Mouse (Mus musculus) megakaryocyte progenitor cell, adult 5-6 weeks (primary cell): ENCODE data around the gene Lnpep. TPM values are rescaled to one million over a fixed set of nuclear protein-coding genes. Genes with fewer than 3 reads are reported as not detected.
"Not testable (repeated sequence)": the region's sequence is repeated elsewhere in the genome, so short reads cannot be mapped to it uniquely, and the experiment has no call there.

Experiments
- ATAC-seq: replicated peaks from 2 replicates; pipeline ENCODE4 v1.8.0; 2016; ENCODE audit warnings: mild to moderate bottlenecking, moderate TSS enrichment, inconsistent platforms; ENCODE audit not compliant: poor library complexity
- total RNA-seq, 2 experiments: library from RNA; stranded (forward) in 1 of 2; stranded (reverse) in 1 of 2; fragments of 157-497, 149-512 nt in 1 of 2; fragments of 200-1000 nt in 1 of 2; gene quantifications; 2 replicates each; pipeline versions ENCODE4 v1.2.3 to v1.2.4; 2015 to 2017

Gene Lnpep
- total RNA-seq, 2 experiments from 2014 or later, result 40.0 to 70.8 TPM

- no peak for ATAC-seq
Observed at GRCm38 (mm10) chr17:17498848-17499247, 126.0 kb downstream of the Lnpep start.

- no peak for ATAC-seq
Observed at GRCm38 (mm10) chr17:17496730-17497129, 128.1 kb downstream of the Lnpep start.

DNA sequence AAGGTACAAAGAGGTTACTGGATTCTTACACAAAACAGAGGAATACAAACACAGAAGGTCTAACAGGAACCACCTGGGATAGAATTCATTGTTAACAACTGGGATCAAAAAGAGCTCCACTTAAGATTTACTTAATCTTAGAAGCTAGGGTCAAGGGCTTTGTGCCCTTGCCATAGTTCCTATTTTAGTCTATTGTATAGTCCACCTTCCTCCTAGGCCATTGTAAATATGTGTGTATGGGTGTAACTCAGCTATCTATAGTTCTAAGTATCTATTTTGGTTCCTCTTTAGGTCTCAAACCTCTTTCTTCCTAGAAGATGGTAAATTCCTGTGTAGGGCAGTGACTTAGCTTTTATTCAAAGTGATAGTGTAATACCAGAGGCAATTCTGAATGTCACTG, 128.6 kb downstream of the Lnpep start:
- not testable (repeated sequence) for ATAC-seq

GRCm38 (mm10) chr17:17492116-17492515, 132.7 kb downstream of the Lnpep start:
- no peak for ATAC-seq

GRCm38 (mm10) chr17:17491622-17492001, 133.2 kb downstream of the Lnpep start:
- ATAC-seq, result no peak

DNA sequence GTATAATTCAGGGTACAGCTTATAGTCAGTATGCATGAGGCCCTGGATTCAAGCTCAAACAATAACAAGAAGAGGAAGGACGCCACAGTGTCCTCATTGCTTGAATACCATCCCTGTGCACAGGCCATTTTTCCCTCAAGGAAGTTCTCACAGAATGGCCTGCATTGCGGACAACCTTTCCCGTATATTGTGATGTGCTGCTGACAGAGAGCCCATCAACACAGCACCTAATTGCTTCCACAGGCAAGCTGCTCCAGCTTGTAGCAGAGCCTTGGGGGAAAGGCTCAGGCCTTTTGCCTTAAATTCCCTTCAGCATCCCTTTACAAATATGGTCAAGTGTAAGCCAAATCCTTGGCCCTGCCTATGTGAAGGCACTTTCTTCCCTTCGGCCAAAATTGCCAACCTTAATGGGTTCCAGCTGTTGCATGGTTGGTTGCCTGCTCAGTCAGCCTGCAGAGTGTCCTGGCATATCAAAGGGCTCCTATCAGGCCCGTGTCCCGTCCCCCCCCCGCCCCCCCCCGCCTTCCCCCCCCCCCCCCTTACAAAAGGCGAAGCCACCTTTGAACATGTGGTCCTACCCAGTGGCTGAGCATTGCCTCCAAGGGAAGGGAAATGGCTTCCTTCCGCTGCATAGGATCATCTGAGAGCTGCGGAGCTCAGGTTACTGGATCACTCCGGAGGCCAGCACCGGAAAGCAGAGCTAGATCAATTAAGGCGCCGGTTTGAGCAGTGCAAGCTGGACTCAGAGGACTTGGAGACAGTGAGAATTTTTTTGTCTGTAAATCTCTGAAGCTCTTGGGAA, 133.8 kb downstream of the Lnpep start:
- no peak for ATAC-seq

DNA sequence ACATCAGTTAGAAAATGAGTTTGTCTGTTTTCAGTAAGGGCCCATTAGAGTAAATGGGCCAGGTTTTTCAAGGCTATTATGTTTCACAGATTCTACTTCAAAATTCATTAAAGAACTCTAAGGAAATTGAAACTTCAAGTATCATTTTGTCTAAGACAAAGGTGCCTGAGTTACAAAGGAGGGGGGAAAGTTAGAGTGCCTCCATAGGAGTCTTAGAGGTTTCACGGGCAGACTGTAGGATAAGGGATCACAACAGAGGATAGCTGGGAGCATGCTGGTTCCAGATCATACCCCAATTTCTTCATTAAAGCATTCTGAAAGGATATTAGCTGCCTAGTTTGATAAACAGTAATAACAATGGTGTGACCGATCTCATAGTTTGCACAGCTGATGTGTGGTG, 139.1 kb downstream of the Lnpep start:
- ATAC-seq, result no peak

Other genes starting within 250 kb of the Lnpep start
- not detected in 2 replicates for gene Lix1, start 222.4 kb downstream of the Lnpep start, total RNA-seq (2015)
- not detected in 2 replicates for gene Lix1, start 222.4 kb downstream of the Lnpep start, total RNA-seq (2017)
- gene Vmn2r90, start 78.7 kb upstream of the Lnpep start, total RNA-seq (2015), result 0.22 TPM in 1 of 2 replicates, not detected in the other
- gene Vmn2r90, start 78.7 kb upstream of the Lnpep start, total RNA-seq (2017), result not detected in 2 replicates
- gene Spaca6, start 202.1 kb upstream of the Lnpep start, total RNA-seq (2015), result 1.1 and 3.4 TPM in 2 replicates
- 1.0 and 1.5 TPM in 2 replicates for gene Spaca6, start 202.1 kb upstream of the Lnpep start, total RNA-seq (2017)
- gene Has1, start 230.2 kb upstream of the Lnpep start, total RNA-seq (2015), result not detected in 2 replicates
- gene Has1, start 230.2 kb upstream of the Lnpep start, total RNA-seq (2017), result not detected in 2 replicates